Comparison of ENCODE assay signal across 32 mouse cellular contexts in genomic region chr1:166730886-166731285, GRCm38 (mm10). TPM values are rescaled to one million over a fixed set of nuclear protein-coding genes. Genes with fewer than 3 reads are reported as not detected.
"Had no signal": no experiment of that assay in that cellular context is flagged by ENCODE, and none has a peak within 500 bp of the region (broad histone marks: within the 10 kb centered on the region; RNA-seq: fewer than 3 reads in every experiment).

No protein-coding gene starts in this region.

- H3K4me1 ChIP-seq: intestine, embryonic 15.5 days; kidney, embryonic 15.5 days; limb, embryonic 12.5 days; limb, embryonic 15.5 days; lung, embryonic 15.5 days; neural tube, embryonic 12.5 days; neural tube, embryonic 15.5 days; stomach, embryonic 15.5 days had no signal

- ATAC-seq: intestine, embryonic 15.5 days; liver, postnatal 0 days had no signal

- H3K9me3 ChIP-seq: intestine, embryonic 15.5 days; kidney, embryonic 15.5 days; limb, embryonic 12.5 days; limb, embryonic 15.5 days; lung, embryonic 15.5 days; neural tube, embryonic 12.5 days; neural tube, embryonic 15.5 days; stomach, embryonic 15.5 days had no signal

- DNase-seq: kidney, adult 11 months; kidney, adult 8-10 months; kidney, postnatal 10 days; kidney, postnatal 36 days; left cerebral cortex, postnatal 4 days; liver, postnatal 0 days; lung, postnatal 14 days; lung, postnatal 4 days; midbrain, embryonic 14.5 days; retina, postnatal 1 day; right cerebral cortex, postnatal 25 days; thymus, adult 2 months; thymus, postnatal 14 days; thymus, postnatal 4 days had no signal

- H3K4me3 ChIP-seq: intestine, embryonic 15.5 days; kidney, embryonic 15.5 days; limb, embryonic 12.5 days; limb, embryonic 15.5 days; lung, embryonic 15.5 days; neural tube, embryonic 12.5 days; neural tube, embryonic 15.5 days; stomach, embryonic 15.5 days had no signal

- H3K27me3 ChIP-seq: intestine, embryonic 15.5 days; kidney, embryonic 15.5 days; limb, embryonic 12.5 days; limb, embryonic 15.5 days; lung, embryonic 15.5 days; neural tube, embryonic 12.5 days; neural tube, embryonic 15.5 days; stomach, embryonic 15.5 days had no signal

- H3K36me3 ChIP-seq: intestine, embryonic 15.5 days; kidney, embryonic 15.5 days; limb, embryonic 12.5 days; limb, embryonic 15.5 days; lung, embryonic 15.5 days; neural tube, embryonic 12.5 days; neural tube, embryonic 15.5 days; stomach, embryonic 15.5 days had no signal

RNA-seq across cellular contexts. Expression of gene Fmo9, which starts 49.2 kb away (rescaled TPM):
- total RNA-seq: layer of hippocampus, adult 8-10 months; layer of hippocampus, postnatal 14 days; left cerebral cortex, adult 8-10 months; left cerebral cortex, postnatal 14 days; left cerebral cortex, postnatal 4 days; megakaryocyte-erythroid progenitor cell, adult 5-6 weeks; midbrain, postnatal 0 days had no signal
- polyA plus RNA-seq: intestine, embryonic 15.5 days; kidney, embryonic 15.5 days; limb, embryonic 12.5 days; limb, embryonic 15.5 days; liver, embryonic 11.5 days; liver, embryonic 14.5 days; liver, postnatal 0 days; lung, embryonic 15.5 days; midbrain, embryonic 11.5 days; midbrain, embryonic 14.5 days; midbrain, postnatal 0 days; neural tube, embryonic 12.5 days; neural tube, embryonic 15.5 days; spleen, adult 2 months; stomach, embryonic 15.5 days; thymus, adult 2 months had no signal
